Mouse (Mus musculus) neural tube, embryonic 11.5 days (tissue): Measurements from ENCODE around the gene Cbl. TPM values are rescaled to one million over a fixed set of nuclear protein-coding genes. Genes with fewer than 3 reads are reported as not detected.

Source experiments
- ATAC-seq: fragments of 200-750 bp; cut with Nextera tagmentation; 2 replicates; pipeline ENCODE4 v1.8.0; 2017; ENCODE audit warnings: moderate number of reproducible peaks, mild to moderate bottlenecking, moderate TSS enrichment, moderate library complexity; ENCODE audit not compliant: insufficient read depth, low FRiP score, low TSS enrichment
- DNase-seq: peaks from one replicate; pipeline ENCODE4 v3.0.0-alpha.2; 2015; ENCODE audit warnings: low spot score
- H3K27ac ChIP-seq: fragments of 300-500 bp; sonication (generic); 2 replicates; pipeline ENCODE4 v1.5.1; 2014; ENCODE audit warnings: low read depth, mild to moderate bottlenecking, low read length
- H3K27me3 ChIP-seq: fragments of 300-500 bp; sonication (generic); 2 replicates; pipeline ENCODE4 v1.6.1; 2014; ENCODE audit warnings: mild to moderate bottlenecking, low read length, mixed read lengths; ENCODE audit not compliant: control insufficient read depth, insufficient read depth
- H3K36me3 ChIP-seq: fragments of 300-500 bp; sonication (generic); 2 replicates; pipeline ENCODE4 v1.6.1; 2014; ENCODE audit warnings: mild to moderate bottlenecking, low read length, moderate library complexity, mixed read lengths; ENCODE audit not compliant: control insufficient read depth, insufficient read depth
- H3K4me1 ChIP-seq: fragments of 300-500 bp; sonication (generic); 2 replicates; pipeline ENCODE4 v1.6.1; 2014; ENCODE audit warnings: low read length, mixed read lengths; ENCODE audit not compliant: control insufficient read depth, insufficient read depth
- H3K4me2 ChIP-seq: fragments of 300-500 bp; sonication (generic); 2 replicates; pipeline ENCODE4 v1.6.1; 2014; ENCODE audit warnings: low read depth, mild to moderate bottlenecking, moderate library complexity
- H3K4me3 ChIP-seq: fragments of 300-500 bp; sonication (generic); 2 replicates; pipeline ENCODE4 v1.5.1; 2014; ENCODE audit warnings: low read depth, low read length
- H3K9ac ChIP-seq: fragments of 300-500 bp; sonication (generic); 2 replicates; pipeline ENCODE4 v1.6.1; 2014; ENCODE audit warnings: mild to moderate bottlenecking, low read length
- H3K9me3 ChIP-seq: fragments of 300-500 bp; sonication (generic); 2 replicates; pipeline ENCODE4 v1.6.1; 2016; ENCODE audit warnings: low read length; ENCODE audit not compliant: control insufficient read depth
- WGBS: fragments of 180-500 bp; shearing (Covaris S2); extraction: QIAGEN DNeasy Blood & Tissue Kit; methylation state at CpG from one replicate; pipeline ENCODE4 v1.1.7; 2014; 5-methylcytosine and 5-hydroxymethylcytosine counted together
- polyA plus RNA-seq: library from polyadenylated mRNA; unstranded; fragments of >200 nt; fragmentation: Nextera tagmentation; extraction: Ambion mirVana; gene quantifications from 2 replicates; pipeline ENCODE4 v1.2.1, GENCODE M21; 2014

The Cbl gene
- polyA plus RNA-seq, 1 experiment from 2014 or later = 22.2 TPM

GRCm38 (mm10) chr9:44170691-44171151, 63.1 kb downstream of the Cbl start:
- Histone ChIP-seq H3K27ac (no peak overlapping the region), H3K36me3 (peaks cover 3% of the 10 kb centered on the region; the same call in 1 of the 2 replicates), H3K9me3 (no peaks in the 10 kb centered on the region), H3K4me3 (no peak overlapping the region), H3K4me1 (no peaks in the 10 kb centered on the region), H3K9ac (no peak overlapping the region), H3K4me2 (no peak overlapping the region), H3K27me3 (no peaks in the 10 kb centered on the region)
- ATAC-seq (no peak), DNase-seq (no peak)
- WGBS = 83% methylated on average over 3 of the region's 3 CpGs

DNA sequence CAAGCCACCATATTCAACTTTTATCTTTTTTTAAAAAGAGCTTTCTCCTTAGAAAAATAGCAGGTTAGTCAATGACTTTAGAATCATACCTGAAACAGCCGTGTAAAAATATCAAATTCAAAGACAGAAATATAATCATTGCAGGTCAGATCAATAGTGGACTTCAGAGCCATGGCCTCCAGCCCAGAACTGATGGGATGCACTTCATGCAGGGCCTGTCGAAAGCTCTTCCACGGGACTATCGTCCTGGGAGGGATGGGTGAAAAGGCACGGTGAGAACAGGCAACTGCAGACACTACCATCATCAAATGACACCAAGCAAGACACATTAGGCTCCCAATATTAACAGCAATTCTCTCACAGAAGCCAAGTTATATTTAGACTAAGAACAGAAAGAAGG, 64.9 kb downstream of the Cbl start:
- no peak overlapping the region for H3K27ac ChIP-seq

GRCm38 (mm10) chr9:44159886-44160285, 74.0 kb downstream of the Cbl start:
- H3K9ac ChIP-seq = no peak overlapping the region

More for the DNA sequence above, 64.9 kb downstream of the Cbl start:
- H3K27me3 ChIP-seq = no peaks in the 10 kb centered on the region
- H3K4me3 ChIP-seq = no peak overlapping the region
- H3K9ac ChIP-seq = no peak overlapping the region
- no peak for DNase-seq
- WGBS = 92% methylated on average over 5 of the region's 5 CpGs
- peaks cover 3% of the 10 kb centered on the region; the same call in 1 of the 2 replicates for H3K36me3 ChIP-seq
- ATAC-seq = no peak
- no peaks in the 10 kb centered on the region for H3K9me3 ChIP-seq
- no peaks in the 10 kb centered on the region for H3K4me1 ChIP-seq
- no peak overlapping the region for H3K4me2 ChIP-seq

GRCm38 (mm10) chr9:44147290-44147689, 86.6 kb downstream of the Cbl start:
- Histone ChIP-seq H3K36me3 (no peaks in the 10 kb centered on the region; the same call in 1 of the 2 replicates), H3K4me3 (no peak overlapping the region), H3K9ac (no peak overlapping the region), H3K9me3 (no peaks in the 10 kb centered on the region), H3K4me1 (no peaks in the 10 kb centered on the region), H3K4me2 (no peak overlapping the region), H3K27ac (no peak overlapping the region), H3K27me3 (no peaks in the 10 kb centered on the region)
- DNase-seq (no peak), ATAC-seq (no peak)
- 85% methylated on average over 3 of the region's 3 CpGs for WGBS

More at GRCm38 (mm10) chr9:44159886-44160285, 74.0 kb downstream of the Cbl start:
- ATAC-seq = no peak
- no peaks in the 10 kb centered on the region for H3K9me3 ChIP-seq
- H3K4me2 ChIP-seq = no peak overlapping the region
- no peaks in the 10 kb centered on the region for H3K27me3 ChIP-seq
- no peak overlapping the region for H3K4me3 ChIP-seq
- DNase-seq = no peak
- peaks cover 17% of the 10 kb centered on the region for H3K36me3 ChIP-seq
- no peaks in the 10 kb centered on the region for H3K4me1 ChIP-seq
- no peak overlapping the region for H3K27ac ChIP-seq
- 85% methylated on average over 3 of the region's 3 CpGs for WGBS

DNA sequence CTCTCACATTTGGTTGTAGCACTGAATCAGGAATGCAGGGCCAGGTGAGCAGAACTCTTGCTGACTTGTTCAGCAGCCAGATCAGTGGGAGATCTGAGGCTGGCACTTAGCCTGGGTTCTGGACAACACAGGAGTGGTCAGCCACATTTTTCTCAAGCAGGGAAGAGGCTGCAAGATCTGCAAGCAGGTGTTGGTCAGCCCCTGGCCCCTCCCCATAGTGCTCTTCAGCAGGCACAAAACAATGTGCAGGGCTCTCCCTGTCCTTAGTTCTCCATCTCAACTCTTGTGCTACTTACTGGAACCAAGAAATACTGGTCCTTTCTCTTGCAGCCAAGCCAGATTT, 89.2 kb downstream of the Cbl start:
- Histone ChIP-seq H3K9ac (no peak overlapping the region), H3K9me3 (no peaks in the 10 kb centered on the region), H3K27ac (no peak overlapping the region), H3K4me2 (no peak overlapping the region), H3K36me3 (no peaks in the 10 kb centered on the region; the same call in 1 of the 2 replicates), H3K4me3 (no peak overlapping the region), H3K27me3 (no peaks in the 10 kb centered on the region), H3K4me1 (no peaks in the 10 kb centered on the region)
- DNase-seq = no peak
- no peak for ATAC-seq

DNA sequence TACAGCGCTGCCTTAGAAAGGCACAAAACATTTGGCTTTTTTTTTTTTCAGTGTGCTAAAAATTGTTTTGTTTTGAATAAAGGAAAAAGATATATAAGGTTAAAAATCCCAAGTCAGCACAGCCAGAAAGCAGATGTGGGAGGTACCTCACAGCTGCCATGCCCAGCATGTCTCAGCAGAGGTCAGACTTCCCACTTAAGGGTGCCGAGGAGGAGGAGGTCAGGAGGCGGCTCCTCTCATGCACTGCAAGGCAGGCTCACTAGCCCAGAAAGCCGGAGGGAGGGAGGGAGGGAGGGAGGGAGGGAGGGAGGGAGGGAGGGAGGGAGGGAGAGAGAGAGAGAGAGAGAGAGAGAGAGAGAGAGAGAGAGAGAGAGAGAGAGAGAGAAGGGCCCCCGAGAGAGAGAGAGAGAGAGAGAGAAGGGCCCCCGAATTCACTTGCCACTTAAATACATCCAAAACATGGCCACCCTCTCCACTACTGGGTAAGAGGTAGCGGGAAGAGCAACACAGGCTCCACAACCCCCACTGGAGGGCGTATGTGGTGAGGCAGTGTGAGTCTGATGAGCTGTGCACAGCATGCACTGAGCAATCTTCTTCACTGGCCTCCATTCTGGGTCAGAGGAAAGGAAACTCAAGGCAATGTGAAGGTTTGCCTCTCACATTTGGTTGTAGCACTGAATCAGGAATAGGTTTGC, 89.7 kb downstream of the Cbl start:
- Histone ChIP-seq H3K4me1 (no peaks in the 10 kb centered on the region), H3K9me3 (no peaks in the 10 kb centered on the region), H3K27me3 (no peaks in the 10 kb centered on the region), H3K9ac (no peak overlapping the region), H3K27ac (no peak overlapping the region), H3K36me3 (no peaks in the 10 kb centered on the region; the same call in 1 of the 2 replicates), H3K4me3 (no peak overlapping the region), H3K4me2 (no peak overlapping the region)
- ATAC-seq = no peak
- DNase-seq = no peak
- WGBS = 35% methylated on average over 7 of the region's 8 CpGs

- Histone ChIP-seq H3K4me1 (no peaks in the 10 kb centered on the region), H3K27me3 (no peaks in the 10 kb centered on the region), H3K36me3 (no peaks in the 10 kb centered on the region), H3K9ac (no peak overlapping the region), H3K27ac (no peak overlapping the region), H3K4me3 (no peak overlapping the region), H3K9me3 (no peaks in the 10 kb centered on the region), H3K4me2 (no peak overlapping the region)
- 90% methylated on average over 5 of the region's 5 CpGs for WGBS
- no peak for ATAC-seq
- DNase-seq = no peak
Measured at GRCm38 (mm10) chr9:44143421-44143820, 90.4 kb downstream of the Cbl start.

DNA sequence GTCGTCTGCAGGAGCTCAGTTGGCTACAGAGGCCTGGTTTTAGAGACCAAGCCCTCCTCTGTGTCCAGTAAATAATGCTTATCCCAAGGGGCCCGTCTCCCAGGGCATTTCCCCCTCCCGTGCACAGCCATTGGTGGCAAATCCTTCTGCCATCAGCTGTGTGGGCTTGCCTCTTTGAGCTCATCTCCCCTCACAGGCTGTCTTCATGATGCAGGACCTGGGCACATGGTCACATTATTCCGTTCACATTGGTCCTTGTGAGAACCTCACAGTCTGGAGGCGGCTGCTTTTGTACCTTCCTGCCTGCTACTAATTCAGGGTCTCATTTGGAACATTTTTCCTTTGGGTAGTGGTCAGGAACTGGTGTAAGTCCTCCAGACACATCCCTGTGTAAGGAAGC, 91.9 kb downstream of the Cbl start:
- ATAC-seq = no peak
- Histone ChIP-seq H3K27ac (no peak overlapping the region), H3K9me3 (no peaks in the 10 kb centered on the region), H3K4me1 (no peaks in the 10 kb centered on the region), H3K36me3 (no peaks in the 10 kb centered on the region), H3K4me2 (no peak overlapping the region), H3K27me3 (0 out of 2 replicates have a peak, but pooled peaks cover 3% of the 10 kb centered on the region), H3K4me3 (no peak overlapping the region), H3K9ac (no peak overlapping the region)
- DNase-seq = no peak
- 75% methylated on average over 5 of the region's 5 CpGs for WGBS

DNA sequence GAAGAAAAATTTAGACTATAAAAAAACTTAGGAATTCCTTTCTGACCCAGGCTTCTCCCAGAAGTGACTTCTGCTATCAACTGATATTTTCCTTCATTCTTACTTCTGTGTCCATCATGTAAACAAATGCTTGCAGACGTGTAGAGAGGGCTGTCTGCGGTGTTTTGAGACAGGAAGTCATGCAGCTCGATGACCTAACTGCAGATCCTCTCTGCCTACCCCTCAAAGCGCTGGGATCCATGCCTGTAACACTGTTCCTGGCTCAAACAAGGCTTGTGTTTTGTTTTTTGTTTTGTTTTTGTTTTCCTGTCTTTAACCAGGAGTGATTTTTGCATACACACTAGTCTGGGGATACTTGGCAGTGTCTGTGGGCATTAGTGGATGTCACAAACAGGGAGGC, 96.0 kb downstream of the Cbl start:
- Histone ChIP-seq H3K36me3 (no peaks in the 10 kb centered on the region), H3K9ac (no peak overlapping the region), H3K27ac (no peak overlapping the region), H3K4me1 (peaks cover 19% of the 10 kb centered on the region), H3K9me3 (no peaks in the 10 kb centered on the region), H3K4me2 (no peak overlapping the region), H3K27me3 (peaks cover 40% of the 10 kb centered on the region), H3K4me3 (no peak overlapping the region)
- DNase-seq (no peak), ATAC-seq (no peak)
- 74% methylated on average over 4 of the region's 4 CpGs for WGBS
